8 mouse cellular contexts compared by ENCODE assay signal in the genomic region with DNA sequence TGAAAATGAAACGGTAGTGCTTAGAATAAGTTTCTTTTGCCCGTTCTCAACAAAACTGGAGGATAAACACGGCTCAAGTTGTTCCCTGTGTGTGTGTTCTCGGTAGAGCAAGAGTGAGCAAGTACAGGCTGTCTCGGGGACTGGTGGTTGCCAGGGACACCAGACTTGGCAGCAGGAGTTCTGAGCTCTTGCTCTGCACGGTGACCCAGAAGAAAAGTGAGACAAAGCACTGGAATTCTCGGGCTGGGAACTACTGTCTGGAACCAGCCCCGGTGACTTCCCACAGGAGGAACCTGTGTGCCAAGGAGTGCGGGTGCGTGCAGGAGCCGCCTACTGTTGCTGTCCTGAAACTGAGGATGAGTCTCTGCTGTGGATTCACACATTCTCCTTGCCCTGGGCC.
A peak's percentile ranks its signal among the peaks of the same experiment; 100 is the strongest.
DNase-seq lines count a peak whose midpoint lies in the region; ATAC-seq and TF ChIP-seq lines count a peak whose summit lies in the region.

No protein-coding gene starts in this region.

- no peak for TF ChIP-seq CTCF in intestine, postnatal 0 days (IDR thresholded peaks at IDR 0.05; ENCODE audit: low read depth)

- ATAC-seq in hindbrain, embryonic 15.5 days (ENCODE audit: low FRiP score, low read depth): peak; percentile 70; the same call in 1 of the 2 replicates
- no peak for ATAC-seq in intestine, embryonic 15.5 days
- no peak for ATAC-seq in intestine, postnatal 0 days

- H3K4me2 ChIP-seq in hindbrain, embryonic 15.5 days: no peak overlapping the region
- no peak overlapping the region for H3K4me2 ChIP-seq in intestine, embryonic 15.5 days (replicated peaks)
- H3K4me2 ChIP-seq in intestine, postnatal 0 days (replicated peaks; ENCODE audit: low read depth): no peak overlapping the region

- intact Hi-C loops in left cerebral cortex, postnatal 25 days (cut with DNase I): no loop called here

- H3K9ac ChIP-seq in hindbrain, embryonic 15.5 days: no peak overlapping the region
- no peak overlapping the region for H3K9ac ChIP-seq in intestine, embryonic 15.5 days
- H3K9ac ChIP-seq in intestine, postnatal 0 days (ENCODE audit: low read depth, low read length): no peak overlapping the region

- no peaks in the 10 kb centered on the region for H3K36me3 ChIP-seq in hindbrain, embryonic 15.5 days
- no peaks in the 10 kb centered on the region for H3K36me3 ChIP-seq in intestine, embryonic 15.5 days
- H3K36me3 ChIP-seq in intestine, postnatal 0 days (ENCODE audit: control insufficient read depth, insufficient read depth): no peaks in the 10 kb centered on the region

- peaks cover 28% of the 10 kb centered on the region for H3K4me1 ChIP-seq in hindbrain, embryonic 15.5 days (replicated peaks)
- H3K4me1 ChIP-seq in intestine, embryonic 15.5 days (replicated peaks): peaks cover 12% of the 10 kb centered on the region; the same call in 1 of the 2 replicates
- no peaks in the 10 kb centered on the region for H3K4me1 ChIP-seq in intestine, postnatal 0 days (replicated peaks; ENCODE audit: control insufficient read depth, insufficient read depth, low read length)

- no peaks in the 10 kb centered on the region for H3K9me3 ChIP-seq in hindbrain, embryonic 15.5 days
- H3K9me3 ChIP-seq in intestine, embryonic 15.5 days: no peaks in the 10 kb centered on the region
- H3K9me3 ChIP-seq in intestine, postnatal 0 days (ENCODE audit: control insufficient read depth): no peaks in the 10 kb centered on the region

- WGBS in hindbrain, embryonic 15.5 days: 26% methylated on average over 11 of the region's 11 CpGs
- WGBS in intestine, embryonic 15.5 days: 50% methylated on average over 11 of the region's 11 CpGs
- WGBS in intestine, postnatal 0 days: 63% methylated on average over 11 of the region's 11 CpGs

- H3K4me3 ChIP-seq in hindbrain, embryonic 15.5 days: no peak overlapping the region
- no peak overlapping the region for H3K4me3 ChIP-seq in intestine, embryonic 15.5 days (replicated peaks)
- no peak overlapping the region for H3K4me3 ChIP-seq in intestine, postnatal 0 days (ENCODE audit: low read depth, low read length)

- no peak overlapping the region for H3K27ac ChIP-seq in hindbrain, embryonic 15.5 days (replicated peaks)
- H3K27ac ChIP-seq in intestine, embryonic 15.5 days: no peak overlapping the region
- H3K27ac ChIP-seq in intestine, postnatal 0 days (ENCODE audit: low read depth, low read length): no peak overlapping the region

- H3K27me3 ChIP-seq in hindbrain, embryonic 15.5 days: no peaks in the 10 kb centered on the region
- no peaks in the 10 kb centered on the region for H3K27me3 ChIP-seq in intestine, embryonic 15.5 days (replicated peaks)
- H3K27me3 ChIP-seq in intestine, postnatal 0 days (replicated peaks; ENCODE audit: control insufficient read depth, insufficient read depth, low read length): no peaks in the 10 kb centered on the region

- peak; percentile 43 for DNase-seq in adrenal gland, postnatal 10 days
- no peak for DNase-seq in adrenal gland, adult 18-20 months (ENCODE audit: low spot score in 2 of 2)
- peak; percentile 65 for DNase-seq in retina, postnatal 1 day
- DNase-seq in retina, embryonic 14.5 days (ENCODE audit: low spot score): no peak
- DNase-seq in left cerebral cortex, postnatal 25 days (ENCODE audit: low spot score in 2 of 2): peak; percentile 29 to 54

Comparison
In these comparisons a context has a peak if more than half of its experiments do, and no peak if none do; other contexts are left out.
1. DNase-seq: peak in adrenal gland, postnatal 10 days (single experiment), retina, postnatal 1 day (single experiment) and left cerebral cortex, postnatal 25 days (2 of 2); none in adrenal gland, adult 18-20 months (0 of 2) and retina, embryonic 14.5 days (single experiment).